Mouse (Mus musculus): ENCODE measurements around the gene Olfr1413.

The Olfr1413 gene

DNA sequence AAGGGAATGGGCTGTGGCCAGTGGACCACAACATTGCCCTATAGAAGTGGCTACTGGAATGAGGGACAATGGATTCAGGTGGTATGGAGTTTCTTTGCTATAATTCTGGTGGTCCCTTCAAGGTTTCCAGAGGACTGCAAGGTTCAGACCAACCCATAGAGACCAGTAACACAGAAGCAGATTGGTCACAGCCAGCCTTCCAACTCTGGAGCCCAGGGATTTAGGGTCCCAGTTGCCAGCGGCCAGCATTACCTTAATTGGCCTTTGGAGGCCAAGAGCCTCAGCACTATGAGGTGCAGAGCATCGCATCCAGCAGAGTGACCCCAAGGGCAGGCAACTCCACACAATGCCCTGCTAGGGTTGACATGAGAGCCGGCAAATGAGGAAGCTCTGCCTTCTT lies at the start of gene Olfr1413:
Gene Olfr1413 (plus strand): TSS at position 301 of the 400 bp plus-strand sequence.
- no peak for DNase-seq

GRCm38 (mm10) chr1:92521376-92521775 lies 49.7 kb upstream of the Olfr1413 start:
- DNase-seq, result peak in 1 of 2 experiments; percentile 7

- no peak for DNase-seq
These were observed 47.4 kb upstream of the Olfr1413 start for GRCm38 (mm10) chr1:92523764-92524163.

GRCm38 (mm10) chr1:92536972-92537371 lies 34.1 kb upstream of the Olfr1413 start:
- DNase-seq, result no peak

DNA sequence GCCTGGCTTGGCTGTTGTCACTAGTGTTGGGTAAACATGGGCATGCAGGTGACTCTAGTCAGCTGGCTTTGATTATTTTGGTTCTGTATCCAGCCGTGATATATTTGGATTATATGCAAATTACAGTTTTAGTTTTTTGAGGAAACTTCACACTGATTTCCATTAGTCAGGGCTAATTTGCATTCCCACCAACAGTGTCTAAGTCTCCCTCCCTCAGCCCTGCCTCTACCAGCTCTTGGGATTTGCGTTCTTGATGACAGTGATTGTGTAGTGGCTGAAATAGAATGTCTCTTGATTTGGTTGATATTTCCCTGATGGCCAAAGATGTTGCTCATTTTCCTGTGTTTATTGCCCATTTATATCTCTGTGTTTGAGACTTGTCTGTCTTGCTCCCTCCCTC lies 32.1 kb upstream of the Olfr1413 start:
- no peak for DNase-seq

GRCm38 (mm10) chr1:92545929-92546328 lies 25.2 kb upstream of the Olfr1413 start:
- DNase-seq, result no peak

- DNase-seq, result no peak
These were observed 14.4 kb downstream of the Olfr1413 start, which contains the start of gene Olfr1412 for GRCm38 (mm10) chr1:92585479-92585878. Gene Olfr1412, plus strand, starts transcription at chr1:92585779.

DNA sequence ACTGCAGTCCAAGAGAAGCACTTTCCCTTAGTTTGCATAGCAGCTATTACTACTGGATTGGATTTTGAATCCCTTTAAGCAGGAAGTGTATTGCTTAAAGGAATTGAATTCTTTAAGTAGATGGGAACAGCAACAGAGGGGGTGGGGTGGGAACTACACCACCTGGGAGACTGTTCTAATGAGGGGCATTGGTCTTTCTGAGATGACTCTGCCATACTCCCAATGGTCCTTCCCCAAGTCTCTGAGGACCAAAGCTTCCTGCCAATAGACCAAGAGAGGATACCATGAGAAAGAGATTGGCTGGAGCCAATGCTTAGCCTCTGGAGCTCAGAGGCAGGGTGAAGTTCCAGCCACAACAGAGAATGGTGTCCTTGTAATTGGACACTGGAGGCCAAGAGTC lies 23.0 kb downstream of the Olfr1413 start, which contains the start of gene Olfr1411:
Gene Olfr1411 (plus strand): TSS at position 301 of the 400 bp plus-strand sequence.
- DNase-seq, result no peak

- DNase-seq, result no peak
These were observed 24.9 kb downstream of the Olfr1413 start for GRCm38 (mm10) chr1:92596019-92596418.

DNA sequence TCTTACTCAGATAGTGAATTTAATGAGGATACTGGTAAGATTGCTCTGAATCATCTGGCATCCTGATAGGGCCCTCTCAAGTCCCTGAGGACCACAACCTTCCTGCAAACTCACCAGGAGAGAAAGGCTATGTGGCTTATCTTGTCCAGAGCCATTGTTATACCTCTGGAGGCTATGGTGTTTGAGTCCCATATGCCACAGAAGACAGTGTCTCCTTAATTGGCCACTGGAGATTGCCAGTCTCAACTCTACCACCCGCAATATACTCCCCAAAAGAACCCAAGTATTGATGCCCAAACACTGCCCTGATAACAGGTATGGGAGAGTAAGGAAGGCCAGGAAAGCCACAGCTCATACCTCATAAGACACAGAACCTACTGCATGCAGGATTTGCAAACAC lies 34.4 kb downstream of the Olfr1413 start, which contains the start of gene Olfr1410:
Gene Olfr1410 (plus strand): TSS at position 301 of the 400 bp plus-strand sequence.
- DNase-seq, result no peak

DNA sequence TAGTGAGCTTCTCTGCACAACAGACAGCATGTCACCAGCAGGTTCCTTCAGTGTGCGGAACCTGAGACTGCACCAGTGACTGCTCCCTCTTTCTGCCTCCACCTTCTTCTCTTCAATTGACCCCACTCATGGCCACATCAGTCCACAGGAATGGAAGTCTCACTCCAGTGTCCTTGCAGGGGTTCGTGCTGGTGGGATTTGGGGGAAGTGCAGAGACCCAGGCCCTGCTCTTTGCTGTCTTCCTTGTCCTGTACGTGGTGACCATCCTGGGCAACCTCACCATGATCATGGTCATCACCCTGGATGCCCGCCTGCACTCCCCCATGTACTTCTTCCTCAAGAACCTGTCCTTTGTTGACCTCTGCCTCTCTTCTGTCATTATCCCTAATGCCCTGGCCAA lies 36.6 kb downstream of the Olfr1413 start:
- no peak for DNase-seq

GRCm38 (mm10) chr1:92611008-92611407 lies 39.9 kb downstream of the Olfr1413 start:
- peak; percentile 19 to 55 for DNase-seq

GRCm38 (mm10) chr1:92613175-92613574 lies 42.1 kb downstream of the Olfr1413 start:
- DNase-seq, result no peak

GRCm38 (mm10) chr1:92614516-92614915 lies 43.4 kb downstream of the Olfr1413 start:
- peak in 1 of 2 experiments; percentile 7 for DNase-seq

DNA sequence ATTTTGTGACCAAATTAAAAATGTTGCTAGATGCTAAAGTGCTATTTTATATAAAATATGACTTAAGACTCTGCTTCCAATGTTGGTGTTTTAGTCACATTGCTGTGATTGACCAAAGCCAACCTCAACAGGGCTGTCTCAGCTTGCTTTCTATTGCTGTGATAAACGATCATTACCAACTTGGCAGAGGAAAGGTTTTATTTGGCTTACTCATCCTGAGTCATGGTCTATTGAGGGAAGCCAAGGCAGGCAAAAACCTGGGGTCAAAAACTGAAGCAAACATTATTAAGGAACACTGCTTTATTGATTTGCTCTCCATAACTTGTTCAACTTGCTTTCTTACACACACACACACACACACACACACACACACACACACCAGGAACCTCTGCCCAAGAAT lies 44.9 kb downstream of the Olfr1413 start:
- DNase-seq, result no peak

DNA sequence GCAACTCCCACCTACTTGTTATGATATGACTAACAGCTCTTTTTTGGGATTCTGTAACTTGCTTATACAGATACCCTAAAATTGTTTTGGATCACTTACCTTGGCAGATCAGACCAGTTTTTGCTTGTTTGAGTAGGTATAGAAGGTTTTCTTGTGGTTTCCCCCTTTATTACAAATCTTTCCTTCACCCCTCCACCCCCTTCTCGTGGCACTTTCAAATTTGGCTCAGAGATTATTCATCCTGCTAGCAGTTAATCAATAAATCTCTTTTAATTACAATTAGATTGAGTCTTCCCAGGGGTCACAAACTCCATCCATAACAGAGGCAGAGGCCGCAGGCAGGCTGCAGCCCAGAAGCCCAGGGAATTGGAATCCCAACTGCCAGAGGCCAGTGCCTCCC lies 46.4 kb downstream of the Olfr1413 start, which contains the start of gene Olfr12:
Gene Olfr12 (plus strand): TSS at position 301 of the 400 bp plus-strand sequence.
- DNase-seq, result no peak

DNA sequence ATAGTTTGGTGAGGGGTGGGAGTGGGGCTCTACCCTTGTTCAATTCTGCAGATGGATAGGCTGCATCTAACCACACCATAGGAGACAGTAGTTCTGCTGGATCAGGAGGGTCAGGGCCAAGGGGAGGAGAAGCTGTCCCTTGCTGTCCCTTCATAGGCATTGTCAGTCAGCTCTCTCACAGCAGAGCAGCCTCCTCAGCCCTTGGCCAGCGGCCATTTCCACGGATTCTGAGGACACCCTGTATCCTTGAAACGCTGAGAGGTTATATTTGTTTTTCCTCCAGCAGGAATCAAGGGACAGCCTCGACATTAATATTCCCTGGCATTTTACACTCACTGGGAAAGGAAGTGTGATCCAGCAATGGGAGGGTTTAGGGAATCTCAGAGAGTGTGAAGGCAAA lies 47.2 kb downstream of the Olfr1413 start:
- DNase-seq, result no peak
